Comparison of ENCODE assay signal across 25 mouse cellular contexts in genomic region chr5:118802036-118802435, GRCm38 (mm10).
"Had no signal": no experiment of that assay in that cellular context is flagged by ENCODE, and none has a peak within 500 bp of the region (broad histone marks: within the 10 kb centered on the region; RNA-seq: fewer than 3 reads in every experiment).

No protein-coding gene starts in this region.

- H3K36me3 ChIP-seq: heart, embryonic 13.5 days; heart, embryonic 15.5 days; hindbrain, embryonic 13.5 days; hindbrain, embryonic 15.5 days; kidney, embryonic 15.5 days; limb, embryonic 13.5 days; limb, embryonic 15.5 days; liver, embryonic 15.5 days had no signal

- DNase-seq: gastrocnemius, postnatal 14 days; gastrocnemius, postnatal 36 days; heart, adult 18-20 months; heart, postnatal 14 days; heart, postnatal 36 days; kidney, adult 11 months; kidney, adult 2 months; kidney, adult 9 months; kidney, postnatal 14 days; kidney, postnatal 36 days; layer of hippocampus, adult 9-11 months; layer of hippocampus, postnatal 36 days; left cerebral cortex, postnatal 4 days had no signal

- H3K9ac ChIP-seq: heart, embryonic 13.5 days; heart, embryonic 15.5 days; hindbrain, embryonic 13.5 days; hindbrain, embryonic 15.5 days; kidney, embryonic 15.5 days; limb, embryonic 13.5 days; limb, embryonic 15.5 days; liver, embryonic 15.5 days had no signal

- H3K9me3 ChIP-seq: heart, embryonic 13.5 days; heart, embryonic 15.5 days; hindbrain, embryonic 13.5 days; hindbrain, embryonic 15.5 days; kidney, embryonic 15.5 days; limb, embryonic 13.5 days; limb, embryonic 15.5 days; liver, embryonic 15.5 days had no signal

- H3K27ac ChIP-seq: heart, embryonic 13.5 days; heart, embryonic 15.5 days; hindbrain, embryonic 13.5 days; hindbrain, embryonic 15.5 days; hindbrain, postnatal 0 days; kidney, embryonic 15.5 days; kidney, postnatal 0 days; limb, embryonic 13.5 days; limb, embryonic 15.5 days; liver, embryonic 15.5 days had no signal

- H3K4me1 ChIP-seq: heart, embryonic 13.5 days; heart, embryonic 15.5 days; hindbrain, embryonic 13.5 days; hindbrain, embryonic 15.5 days; kidney, embryonic 15.5 days; limb, embryonic 13.5 days; limb, embryonic 15.5 days; liver, embryonic 15.5 days had no signal

- H3K4me3 ChIP-seq: heart, embryonic 13.5 days; heart, embryonic 15.5 days; hindbrain, embryonic 13.5 days; hindbrain, embryonic 15.5 days; kidney, embryonic 15.5 days; limb, embryonic 13.5 days; limb, embryonic 15.5 days; liver, embryonic 15.5 days had no signal

- H3K27me3 ChIP-seq: heart, embryonic 13.5 days; hindbrain, embryonic 15.5 days; kidney, embryonic 15.5 days; limb, embryonic 15.5 days; liver, embryonic 15.5 days had no signal

- ATAC-seq: hindbrain, postnatal 0 days; intestine, embryonic 16.5 days had no signal

- H3K4me2 ChIP-seq: heart, embryonic 11.5 days; heart, embryonic 13.5 days; heart, embryonic 15.5 days; hindbrain, embryonic 13.5 days; hindbrain, embryonic 15.5 days; kidney, embryonic 15.5 days; limb, embryonic 13.5 days; limb, embryonic 15.5 days; liver, embryonic 15.5 days had no signal
